Mouse (Mus musculus): ENCODE results near the gene Fmnl2. TPM values are rescaled to one million over a fixed set of nuclear protein-coding genes. Genes with fewer than 3 reads are reported as not detected.

The Fmnl2 gene
- polyA plus RNA-seq, 1 experiment from 2014 or later = 8.6 TPM

GRCm38 (mm10) chr2:53105408-53105807 lies 247.7 kb downstream of the Fmnl2 start:
- Histone ChIP-seq H3K36me3 (peaks cover 53% of the 10 kb centered on the region), H3K4me3 (no peak overlapping the region), H3K4me1 (replicated peaks) (0 out of 2 replicates have a peak, but pooled peaks cover 2% of the 10 kb centered on the region), H3K27me3 (no peaks in the 10 kb centered on the region), H3K27ac (replicated peaks) (no peak overlapping the region), H3K4me2 (no peak overlapping the region), H3K9me3 (no peaks in the 10 kb centered on the region), H3K9ac (no peak overlapping the region)
- ATAC-seq (ENCODE audit: low FRiP score, low read depth) = no peak
- 96% methylated on average over 10 of the region's 10 CpGs for WGBS

DNA sequence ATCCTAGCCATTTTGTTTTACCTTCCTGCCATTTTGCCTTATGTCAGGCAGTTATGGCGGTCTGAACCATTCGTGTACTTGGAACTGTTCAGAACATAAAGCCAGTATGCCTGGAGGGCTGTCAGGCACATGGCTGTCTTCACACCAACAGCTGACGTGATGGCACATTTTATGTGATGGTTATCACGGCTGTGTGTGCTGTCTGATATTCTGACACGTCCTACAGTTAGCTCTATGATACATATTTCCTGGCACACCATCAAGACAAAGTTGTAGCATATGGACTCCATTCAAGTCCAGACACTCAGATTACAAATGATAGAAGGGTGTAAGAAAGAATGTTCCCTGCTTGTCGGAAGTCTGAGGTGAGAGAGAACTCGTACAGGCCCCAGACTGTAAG lies 248.4 kb downstream of the Fmnl2 start:
- no peak overlapping the region for H3K4me3 ChIP-seq
- H3K9ac ChIP-seq = no peak overlapping the region
- H3K36me3 ChIP-seq = peaks cover 60% of the 10 kb centered on the region
- H3K27ac ChIP-seq (replicated peaks) = no peak overlapping the region
- ATAC-seq (ENCODE audit: low FRiP score, low read depth) = no peak
- 86% methylated on average over 7 of the region's 7 CpGs for WGBS
- H3K9me3 ChIP-seq = no peaks in the 10 kb centered on the region
- H3K4me2 ChIP-seq = no peak overlapping the region
- no peaks in the 10 kb centered on the region for H3K27me3 ChIP-seq
- 0 out of 2 replicates have a peak, but pooled peaks cover 2% of the 10 kb centered on the region for H3K4me1 ChIP-seq (replicated peaks)

- Histone ChIP-seq H3K27ac (replicated peaks) (no peak overlapping the region), H3K9me3 (no peaks in the 10 kb centered on the region), H3K4me1 (replicated peaks) (0 out of 2 replicates have a peak, but pooled peaks cover 2% of the 10 kb centered on the region), H3K4me3 (no peak overlapping the region), H3K4me2 (no peak overlapping the region), H3K9ac (no peak overlapping the region), H3K36me3 (peaks cover 62% of the 10 kb centered on the region), H3K27me3 (no peaks in the 10 kb centered on the region)
- ATAC-seq (ENCODE audit: low FRiP score, low read depth) = peak; percentile 21; the same call in 1 of the 2 replicates
- 88% methylated on average over 8 of the region's 8 CpGs for WGBS
Measured at GRCm38 (mm10) chr2:53106472-53106871, 248.8 kb downstream of the Fmnl2 start.

DNA sequence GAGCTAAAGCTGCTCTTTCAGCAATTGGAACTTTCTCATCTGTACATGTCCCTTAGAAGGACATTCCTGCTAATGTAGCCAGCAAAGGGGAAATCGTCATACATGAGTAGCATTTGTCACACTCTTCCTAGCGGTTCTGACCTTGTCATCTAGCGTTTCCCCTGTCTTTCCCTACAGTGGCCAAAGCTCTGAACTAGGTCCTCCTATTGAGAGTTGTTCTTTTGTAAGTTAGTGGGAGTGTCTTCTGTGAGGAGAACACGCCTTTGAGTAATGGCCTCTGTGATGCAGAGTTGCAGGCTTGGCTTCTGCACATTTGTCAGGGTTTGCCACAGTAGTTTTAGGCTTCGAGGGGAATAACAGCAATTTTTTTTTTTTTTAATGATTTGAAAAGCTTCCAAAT lies 250.9 kb downstream of the Fmnl2 start:
- Histone ChIP-seq H3K27me3 (no peaks in the 10 kb centered on the region), H3K9ac (no peak overlapping the region), H3K4me1 (replicated peaks) (0 out of 2 replicates have a peak, but pooled peaks cover 2% of the 10 kb centered on the region), H3K9me3 (no peaks in the 10 kb centered on the region), H3K4me3 (no peak overlapping the region), H3K36me3 (peaks cover 57% of the 10 kb centered on the region), H3K27ac (replicated peaks) (no peak overlapping the region), H3K4me2 (no peak overlapping the region)
- 64% methylated on average over 5 of the region's 5 CpGs for WGBS
- no peak for ATAC-seq (ENCODE audit: low FRiP score, low read depth)

GRCm38 (mm10) chr2:53121797-53122196 lies 264.1 kb downstream of the Fmnl2 start:
- no peak for ATAC-seq (ENCODE audit: low FRiP score, low read depth)
- Histone ChIP-seq H3K9ac (no peak overlapping the region), H3K27ac (replicated peaks) (no peak overlapping the region), H3K9me3 (no peaks in the 10 kb centered on the region), H3K4me2 (no peak overlapping the region), H3K27me3 (no peaks in the 10 kb centered on the region), H3K36me3 (peaks cover 51% of the 10 kb centered on the region), H3K4me3 (no peak overlapping the region), H3K4me1 (replicated peaks) (no peaks in the 10 kb centered on the region)
- WGBS = 79% methylated on average over 5 of the region's 5 CpGs

- H3K4me3 ChIP-seq = no peak overlapping the region
- WGBS = 89% methylated on average over 3 of the region's 3 CpGs
- H3K9me3 ChIP-seq = no peaks in the 10 kb centered on the region
- H3K4me2 ChIP-seq = no peak overlapping the region
- no peak overlapping the region for H3K27ac ChIP-seq (replicated peaks)
- no peaks in the 10 kb centered on the region for H3K27me3 ChIP-seq
- no peak for ATAC-seq (ENCODE audit: low FRiP score, low read depth)
- H3K9ac ChIP-seq = no peak overlapping the region
- peaks cover 43% of the 10 kb centered on the region for H3K36me3 ChIP-seq
- no peaks in the 10 kb centered on the region for H3K4me1 ChIP-seq (replicated peaks)
Measured at GRCm38 (mm10) chr2:53125998-53126397, 268.3 kb downstream of the Fmnl2 start.

GRCm38 (mm10) chr2:53129070-53129469 lies 271.4 kb downstream of the Fmnl2 start:
- ATAC-seq (ENCODE audit: low FRiP score, low read depth) = peak; percentile 19; the same call in 1 of the 2 replicates
- no peaks in the 10 kb centered on the region for H3K27me3 ChIP-seq
- H3K9ac ChIP-seq = no peak overlapping the region
- no peak overlapping the region for H3K4me3 ChIP-seq
- no peaks in the 10 kb centered on the region for H3K9me3 ChIP-seq
- no peak overlapping the region for H3K4me2 ChIP-seq
- H3K27ac ChIP-seq (replicated peaks) = no peak overlapping the region
- WGBS = 89% methylated on average over 6 of the region's 6 CpGs
- H3K4me1 ChIP-seq (replicated peaks) = no peaks in the 10 kb centered on the region
- peaks cover 50% of the 10 kb centered on the region for H3K36me3 ChIP-seq

GRCm38 (mm10) chr2:53131567-53131966 lies 273.9 kb downstream of the Fmnl2 start:
- no peak overlapping the region for H3K9ac ChIP-seq
- 85% methylated on average over 9 of the region's 9 CpGs for WGBS
- H3K4me2 ChIP-seq = no peak overlapping the region
- no peaks in the 10 kb centered on the region for H3K4me1 ChIP-seq (replicated peaks)
- no peaks in the 10 kb centered on the region for H3K9me3 ChIP-seq
- H3K4me3 ChIP-seq = no peak overlapping the region
- peaks cover 31% of the 10 kb centered on the region for H3K36me3 ChIP-seq
- no peaks in the 10 kb centered on the region for H3K27me3 ChIP-seq
- no peak overlapping the region for H3K27ac ChIP-seq (replicated peaks)
- no peak for ATAC-seq (ENCODE audit: low FRiP score, low read depth)

DNA sequence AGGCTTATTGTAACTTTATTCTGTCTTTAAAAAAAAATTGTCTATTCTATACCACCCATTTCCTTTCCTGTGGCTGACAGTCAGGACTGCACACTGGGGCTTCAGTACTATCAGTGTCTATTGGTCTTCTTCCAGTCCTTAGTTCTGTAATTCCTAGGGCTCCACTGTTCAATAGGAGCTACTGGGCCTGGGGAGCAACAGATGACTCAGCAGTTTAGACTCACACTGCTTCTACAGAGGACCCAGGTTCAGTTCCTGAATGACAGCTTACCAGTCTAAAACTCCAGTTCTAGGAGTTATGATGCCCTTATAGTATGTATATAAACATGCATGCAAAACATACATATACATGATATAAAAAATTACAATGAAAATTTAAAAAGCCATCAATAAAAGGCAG lies 289.2 kb downstream of the Fmnl2 start:
- Histone ChIP-seq H3K9me3 (no peaks in the 10 kb centered on the region), H3K4me1 (replicated peaks) (no peaks in the 10 kb centered on the region), H3K9ac (no peak overlapping the region), H3K4me3 (no peak overlapping the region), H3K36me3 (peaks cover 38% of the 10 kb centered on the region), H3K27me3 (no peaks in the 10 kb centered on the region), H3K27ac (replicated peaks) (no peak overlapping the region), H3K4me2 (no peak overlapping the region)
- no peak for ATAC-seq (ENCODE audit: low FRiP score, low read depth)

DNA sequence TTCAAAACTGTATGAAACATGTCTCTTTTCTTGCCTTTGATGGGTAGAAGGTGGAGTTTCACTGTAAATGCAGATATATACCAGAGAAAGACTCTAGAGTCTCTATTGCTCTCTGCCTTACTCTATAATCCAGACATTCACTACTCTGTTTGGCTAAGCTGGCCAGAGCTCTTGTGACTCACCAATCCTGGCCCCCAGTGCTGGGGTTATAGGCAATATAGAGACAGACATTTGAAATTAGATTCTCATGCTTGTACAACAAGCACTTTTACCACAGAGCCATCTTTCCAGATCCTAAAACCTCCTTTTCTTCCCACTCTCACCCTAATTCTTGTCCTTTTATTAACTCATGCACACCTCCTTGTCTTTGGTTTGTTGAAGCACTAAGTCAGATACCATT lies 316.3 kb downstream of the Fmnl2 start:
- ATAC-seq (ENCODE audit: low FRiP score, low read depth) = no peak
- no peak overlapping the region for H3K4me3 ChIP-seq
- no peak overlapping the region for H3K27ac ChIP-seq (replicated peaks)
- H3K36me3 ChIP-seq = peaks cover 25% of the 10 kb centered on the region
- H3K9me3 ChIP-seq = no peaks in the 10 kb centered on the region
- H3K4me2 ChIP-seq = no peak overlapping the region
- H3K4me1 ChIP-seq (replicated peaks) = no peaks in the 10 kb centered on the region
- H3K27me3 ChIP-seq = no peaks in the 10 kb centered on the region
- no peak overlapping the region for H3K9ac ChIP-seq

DNA sequence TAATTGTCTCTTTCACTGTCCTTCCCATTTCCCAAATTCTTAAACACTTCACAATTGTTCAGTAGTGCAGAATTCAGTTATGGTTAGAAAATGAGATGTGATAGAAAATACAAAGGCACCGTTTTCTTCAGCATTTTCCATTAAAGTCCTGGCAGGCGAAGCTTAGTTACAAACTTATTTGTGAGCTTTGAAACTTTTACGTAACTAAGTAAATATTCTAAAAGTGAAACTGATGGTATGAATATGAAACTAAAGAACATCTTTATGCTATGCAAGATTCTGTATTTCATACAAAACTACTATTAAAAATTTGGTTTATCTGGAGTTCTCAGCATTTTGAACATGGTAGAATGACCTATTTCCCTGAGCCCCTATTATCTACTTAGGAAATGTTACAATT lies 321.3 kb downstream of the Fmnl2 start:
- Histone ChIP-seq H3K27ac (replicated peaks) (no peak overlapping the region), H3K36me3 (peaks cover 17% of the 10 kb centered on the region), H3K4me3 (no peak overlapping the region), H3K27me3 (no peaks in the 10 kb centered on the region), H3K4me1 (replicated peaks) (no peaks in the 10 kb centered on the region), H3K9ac (no peak overlapping the region), H3K9me3 (no peaks in the 10 kb centered on the region), H3K4me2 (no peak overlapping the region)
- no peak for ATAC-seq (ENCODE audit: low FRiP score, low read depth)
- 89% methylated on average over 3 of the region's 3 CpGs for WGBS

- Histone ChIP-seq H3K27me3 (no peaks in the 10 kb centered on the region), H3K4me3 (no peak overlapping the region), H3K9ac (no peak overlapping the region), H3K9me3 (no peaks in the 10 kb centered on the region), H3K4me2 (no peak overlapping the region), H3K27ac (replicated peaks) (no peak overlapping the region), H3K4me1 (replicated peaks) (no peaks in the 10 kb centered on the region), H3K36me3 (peaks cover 9% of the 10 kb centered on the region)
- ATAC-seq (ENCODE audit: low FRiP score, low read depth) = no peak
Measured at GRCm38 (mm10) chr2:53179876-53180275, 322.2 kb downstream of the Fmnl2 start.

Data from hindbrain, embryonic 15.5 days (tissue).